Mouse (Mus musculus) left cerebral cortex, adult 9 months (tissue): ENCODE results near the gene Tfap2e.

Experiments
- DNase-seq, 2 experiments: peaks; one replicate each; pipeline ENCODE4 v3.0.0; 2022; ENCODE audit warnings: low spot score in 2 of 2

Gene Tfap2e

DNA sequence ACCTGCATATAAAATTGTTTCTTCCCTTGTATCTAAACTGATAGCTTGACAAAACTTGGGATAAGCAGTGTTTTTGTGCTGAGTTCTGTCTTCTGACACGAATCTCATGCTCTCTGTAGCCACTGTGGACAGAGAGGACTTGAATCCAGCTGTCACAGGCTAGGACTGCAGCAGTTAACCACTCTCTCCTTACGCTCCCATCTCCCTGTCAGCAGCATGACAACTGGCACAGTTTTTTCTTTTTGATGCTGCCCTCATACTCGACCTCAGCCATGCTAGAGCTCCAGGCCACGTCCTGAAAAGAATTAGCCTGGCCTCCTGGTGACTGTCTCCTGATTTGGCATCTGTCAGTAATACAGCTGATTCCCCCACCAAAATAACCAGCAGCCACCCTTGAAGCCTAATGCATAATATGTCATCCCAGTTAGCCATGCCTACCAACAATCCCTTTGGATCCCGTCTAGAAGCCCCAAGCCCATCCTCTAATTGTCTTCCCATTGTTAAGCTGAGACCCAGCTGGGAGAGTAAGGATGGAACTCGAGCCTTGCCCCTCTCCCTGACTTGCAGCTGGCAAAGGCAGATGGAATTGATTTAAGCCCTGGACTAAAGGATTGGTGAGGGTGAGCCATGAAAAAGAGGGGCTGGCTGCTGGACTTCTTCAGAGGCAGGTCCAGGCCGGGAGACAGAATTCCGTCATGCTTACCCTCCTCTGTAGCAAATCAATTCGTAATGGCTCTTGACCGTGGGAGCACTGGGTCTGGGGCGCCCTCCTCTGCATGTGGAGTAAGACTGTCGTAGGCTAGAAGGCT, 29.2 kb downstream of the Tfap2e start:
- no peak for DNase-seq

DNA sequence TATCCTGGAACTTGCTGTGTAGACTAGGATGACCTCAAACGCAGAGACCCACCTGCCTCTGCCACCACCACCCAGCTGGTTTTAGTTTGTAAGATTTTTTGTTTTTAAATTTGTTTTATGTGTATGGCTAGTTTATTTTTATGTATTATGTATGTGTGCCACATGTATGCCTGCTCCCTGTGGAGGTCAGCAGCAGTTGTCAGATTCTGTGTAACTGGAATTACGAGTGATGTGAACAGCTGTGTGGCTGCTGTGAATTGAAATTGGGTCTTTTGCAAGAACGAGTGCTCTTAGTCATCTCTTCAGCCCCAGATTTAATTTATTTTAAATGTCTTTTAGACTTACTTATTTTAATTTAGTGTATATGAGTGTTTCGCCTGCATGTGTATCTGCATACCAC, 39.1 kb downstream of the Tfap2e start:
- no peak for DNase-seq

DNA sequence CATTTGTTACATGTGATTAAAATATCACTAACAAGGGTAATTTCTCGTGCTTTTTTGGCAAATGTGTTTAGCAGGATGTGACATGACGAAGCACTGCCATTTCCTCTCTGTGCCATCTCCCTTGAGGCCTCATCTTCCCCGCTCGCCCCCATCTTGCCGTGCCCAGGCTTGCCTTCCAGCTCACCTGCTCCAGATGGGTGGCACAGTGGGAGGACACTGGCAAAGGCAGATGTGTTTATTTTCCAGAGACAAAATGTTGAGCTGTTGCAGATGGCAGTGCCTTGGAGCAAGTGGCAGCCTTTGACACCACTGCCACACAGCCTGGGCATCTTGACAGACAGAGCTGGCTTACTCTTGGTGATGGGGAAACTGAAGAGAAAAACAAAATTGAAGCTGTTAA, 43.0 kb downstream of the Tfap2e start:
- DNase-seq = no peak

DNA sequence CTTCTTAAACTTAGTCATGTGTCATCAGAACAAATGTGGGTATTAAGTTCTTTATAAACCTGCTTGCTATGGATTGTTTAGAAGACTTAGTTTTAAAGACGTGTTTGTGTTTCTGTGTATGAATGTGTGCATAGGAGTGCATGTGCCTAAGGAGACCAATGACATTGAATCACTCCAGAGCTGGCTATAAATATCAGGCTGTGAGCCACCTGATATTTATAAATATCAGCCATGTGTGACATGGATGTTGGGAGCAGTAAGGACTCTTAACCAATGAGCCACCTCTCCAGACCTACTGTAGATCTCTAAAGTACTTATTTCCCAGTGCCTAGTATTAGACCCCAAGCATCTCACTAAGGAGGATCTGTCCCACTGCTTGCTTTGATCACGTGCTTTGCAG, 46.6 kb downstream of the Tfap2e start:
- DNase-seq = no peak

DNA sequence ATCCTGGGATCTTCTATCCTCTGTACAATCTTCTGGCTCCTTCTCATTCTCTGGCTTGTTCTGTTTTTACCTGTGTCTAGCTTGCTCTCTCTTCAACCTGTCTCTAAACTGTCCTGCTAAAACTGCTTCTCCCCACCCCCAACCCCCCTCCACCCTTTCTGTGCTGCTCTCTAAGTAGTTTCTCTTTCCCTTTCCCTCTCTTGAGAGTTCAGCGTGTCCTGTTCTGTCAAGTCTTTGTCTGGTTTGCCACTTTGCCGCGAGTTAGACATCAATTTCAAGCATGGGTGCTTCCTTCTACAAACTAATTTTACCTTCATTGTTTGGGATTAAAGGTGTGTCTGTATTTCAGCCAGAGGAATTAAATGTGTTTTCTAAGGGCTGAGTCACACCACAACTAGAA, 53.0 kb downstream of the Tfap2e start:
- no peak for DNase-seq

DNA sequence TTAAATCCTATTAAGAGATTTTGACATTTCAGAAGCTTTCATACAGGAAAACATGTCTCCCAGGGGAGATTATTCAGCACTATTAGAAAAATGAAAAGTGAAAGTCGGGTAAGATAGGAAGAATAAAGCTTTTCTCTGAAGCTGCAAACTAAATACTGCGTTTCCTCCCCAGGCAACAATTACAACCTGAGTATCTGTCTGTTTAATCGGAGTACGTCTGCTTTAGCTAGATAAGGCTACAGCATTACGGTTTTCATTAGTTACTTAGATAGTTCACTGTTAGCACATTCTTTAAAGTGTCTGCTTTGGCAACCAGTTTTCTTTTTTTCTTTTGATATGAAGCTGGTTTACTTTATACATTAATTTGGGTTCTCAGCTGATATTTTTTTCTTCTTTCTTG, 53.7 kb downstream of the Tfap2e start:
- DNase-seq = no peak

DNA sequence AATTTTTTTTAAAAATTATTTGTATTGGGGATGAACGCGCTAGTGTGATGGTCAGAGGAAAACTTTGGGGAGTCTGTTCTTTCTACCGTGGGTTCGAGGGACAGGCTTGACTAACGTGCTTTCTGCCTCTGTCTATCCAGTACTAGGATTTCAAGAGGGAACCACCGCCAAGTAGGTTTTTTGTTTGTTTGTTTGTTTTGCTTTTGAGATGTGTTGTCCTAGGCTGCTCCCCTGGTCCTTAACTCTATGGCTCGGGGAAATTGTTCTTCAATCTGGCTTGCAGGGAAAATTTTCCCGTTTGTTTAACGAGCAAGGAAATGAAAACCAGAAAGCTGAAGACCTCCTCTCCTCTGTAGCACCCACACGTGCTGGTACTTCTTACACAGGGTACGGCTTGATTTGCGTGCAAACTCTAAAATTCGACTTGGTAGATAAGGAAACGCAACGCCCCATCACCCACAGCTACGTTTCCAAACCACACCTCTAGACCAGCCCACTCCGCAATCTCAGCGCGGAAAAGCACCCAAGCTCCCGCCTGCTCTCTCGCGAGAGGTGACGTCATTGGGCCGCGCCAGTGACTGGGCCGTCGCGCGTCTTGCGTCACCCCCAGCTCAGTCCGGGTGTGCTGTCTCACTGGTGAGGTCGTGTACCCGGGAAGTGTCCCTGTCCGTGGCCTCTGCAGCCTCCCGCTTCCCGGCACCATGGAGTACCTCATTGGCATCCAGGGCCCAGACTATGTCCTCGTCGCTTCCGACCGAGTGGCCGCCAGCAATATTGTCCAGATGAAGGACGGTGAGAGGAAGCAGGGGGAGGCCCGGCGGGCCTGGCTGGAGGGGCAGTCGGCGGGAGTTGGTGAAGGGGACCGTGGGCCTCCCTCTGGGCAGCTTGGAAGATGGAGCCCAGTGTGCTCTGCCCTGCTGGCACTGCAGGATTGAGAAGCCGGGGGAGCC, 58.7 kb downstream of the Tfap2e start, which contains the start of gene Psmb2:
Psmb2 (plus strand) TSS at position 577 of the 950 bp plus-strand sequence.
- peak; percentile 89 to 97 for DNase-seq

DNA sequence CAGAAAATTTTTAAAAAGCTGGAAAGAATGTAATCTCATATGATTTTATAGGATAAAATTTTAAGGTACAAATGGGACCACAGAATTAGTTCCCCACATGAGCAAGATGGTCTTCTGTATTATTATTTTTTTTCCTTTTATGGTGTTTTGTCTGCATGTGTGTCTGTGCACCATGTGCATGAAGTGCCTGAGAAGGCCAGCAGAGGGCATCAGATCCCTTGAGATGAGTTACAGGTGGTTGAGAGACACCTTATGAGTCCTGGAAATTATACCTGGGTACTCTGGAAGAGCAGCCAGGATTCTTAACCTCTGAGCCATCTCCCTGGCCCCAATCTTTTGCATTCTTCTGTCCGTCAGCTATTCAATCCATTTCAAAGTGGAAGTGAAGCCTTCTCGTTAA, 69.0 kb downstream of the Tfap2e start:
- DNase-seq = no peak
